Mouse (Mus musculus): Measurements from ENCODE around the gene Gna15. TPM values are rescaled to one million over a fixed set of nuclear protein-coding genes. Genes with fewer than 3 reads are reported as not detected.

Gna15 gene
- total and polyA plus RNA-seq, 2 experiments from 2014 or later, result 1.3 to 1.6 TPM

- Histone ChIP-seq H3K4me1 (ENCODE audit: insufficient read depth) (peaks cover 5% of the 10 kb centered on the region; the same call in 1 of the 2 replicates), H3K9me3 (ENCODE audit: low read length) (no peaks in the 10 kb centered on the region), H3K4me2 (ENCODE audit: low read depth) (no peak overlapping the region), H3K4me3 (ENCODE audit: low read depth, low read length) (no peak overlapping the region), H3K27me3 (ENCODE audit: insufficient read depth, low read length) (no peaks in the 10 kb centered on the region), H3K36me3 (ENCODE audit: insufficient read depth) (peaks cover 49% of the 10 kb centered on the region), H3K9ac (no peak overlapping the region), H3K27ac (ENCODE audit: low read depth, low read length) (no peak overlapping the region)
- WGBS, result 86% methylated on average over 16 of the region's 16 CpGs
- TF ChIP-seq CTCF (IDR thresholded peaks at IDR 0.05; ENCODE audit: low read depth), result no peak
- ATAC-seq, result no peak
- DNase-seq, result no peak
Observed at GRCm38 (mm10) chr10:81467670-81468235, 56.3 kb downstream of the Gna15 start.

GRCm38 (mm10) chr10:81466881-81467280 lies 57.1 kb downstream of the Gna15 start:
- Histone ChIP-seq H3K9ac (no peak overlapping the region), H3K4me2 (ENCODE audit: low read depth) (no peak overlapping the region), H3K4me1 (ENCODE audit: insufficient read depth) (peaks cover 5% of the 10 kb centered on the region; the same call in 1 of the 2 replicates), H3K4me3 (ENCODE audit: low read depth, low read length) (no peak overlapping the region), H3K27me3 (ENCODE audit: insufficient read depth, low read length) (peaks cover 2% of the 10 kb centered on the region; the same call in 1 of the 2 replicates), H3K36me3 (ENCODE audit: insufficient read depth) (peaks cover 53% of the 10 kb centered on the region), H3K9me3 (ENCODE audit: low read length) (no peaks in the 10 kb centered on the region), H3K27ac (ENCODE audit: low read depth, low read length) (no peak overlapping the region)
- DNase-seq (no peak), ATAC-seq (no peak)
- WGBS, result 71% methylated on average over 14 of the region's 14 CpGs
- TF ChIP-seq CTCF (IDR thresholded peaks at IDR 0.05; ENCODE audit: low read depth), result no peak

GRCm38 (mm10) chr10:81466066-81466465 lies 58.0 kb downstream of the Gna15 start:
- no peak overlapping the region for H3K27ac ChIP-seq (ENCODE audit: low read depth, low read length)
- H3K4me1 ChIP-seq (ENCODE audit: insufficient read depth), result peaks cover 5% of the 10 kb centered on the region; the same call in 1 of the 2 replicates
- peaks cover 58% of the 10 kb centered on the region for H3K36me3 ChIP-seq (ENCODE audit: insufficient read depth)
- WGBS, result 92% methylated on average over 2 of the region's 2 CpGs
- peaks cover 6% of the 10 kb centered on the region; the same call in 1 of the 2 replicates for H3K27me3 ChIP-seq (ENCODE audit: insufficient read depth, low read length)
- H3K9me3 ChIP-seq (ENCODE audit: low read length), result no peaks in the 10 kb centered on the region
- no peak overlapping the region for H3K4me3 ChIP-seq (ENCODE audit: low read depth, low read length)
- TF ChIP-seq CTCF (IDR thresholded peaks at IDR 0.05; ENCODE audit: low read depth), result no peak
- H3K4me2 ChIP-seq (ENCODE audit: low read depth), result no peak overlapping the region
- no peak for ATAC-seq
- no peak overlapping the region for H3K9ac ChIP-seq
- no peak for DNase-seq

- Histone ChIP-seq H3K27ac (ENCODE audit: low read depth, low read length) (no peak overlapping the region), H3K4me3 (ENCODE audit: low read depth, low read length) (no peak overlapping the region), H3K36me3 (ENCODE audit: insufficient read depth) (peaks cover 58% of the 10 kb centered on the region), H3K9ac (no peak overlapping the region), H3K27me3 (ENCODE audit: insufficient read depth, low read length) (peaks cover 9% of the 10 kb centered on the region; the same call in 1 of the 2 replicates), H3K4me1 (ENCODE audit: insufficient read depth) (no peaks in the 10 kb centered on the region), H3K9me3 (ENCODE audit: low read length) (no peaks in the 10 kb centered on the region), H3K4me2 (ENCODE audit: low read depth) (no peak overlapping the region)
- no peak for DNase-seq
- ATAC-seq, result no peak
- peak; percentile 10; the same call in 1 of the 2 replicates for TF ChIP-seq CTCF (IDR thresholded peaks at IDR 0.05; ENCODE audit: low read depth)
- WGBS, result 6% methylated on average over 5 of the region's 5 CpGs
Observed at GRCm38 (mm10) chr10:81465265-81465645, 58.8 kb downstream of the Gna15 start.

- WGBS, result 5% methylated on average over 32 of the region's 33 CpGs
- Histone ChIP-seq H3K9ac (no peak overlapping the region), H3K4me2 (ENCODE audit: low read depth) (peak overlapping the region; percentile 37), H3K27ac (ENCODE audit: low read depth, low read length) (no peak overlapping the region), H3K27me3 (ENCODE audit: insufficient read depth, low read length) (peaks cover 9% of the 10 kb centered on the region; the same call in 1 of the 2 replicates), H3K9me3 (ENCODE audit: low read length) (no peaks in the 10 kb centered on the region), H3K36me3 (ENCODE audit: insufficient read depth) (peaks cover 58% of the 10 kb centered on the region), H3K4me1 (ENCODE audit: insufficient read depth) (no peaks in the 10 kb centered on the region), H3K4me3 (ENCODE audit: low read depth, low read length) (no peak overlapping the region)
- no peak for DNase-seq
- no peak for TF ChIP-seq CTCF (IDR thresholded peaks at IDR 0.05; ENCODE audit: low read depth)
- ATAC-seq, result peak; percentile 70
Observed at GRCm38 (mm10) chr10:81464405-81465264, 59.4 kb downstream of the Gna15 start.

GRCm38 (mm10) chr10:81463531-81463930 lies 60.5 kb downstream of the Gna15 start:
- peaks cover 9% of the 10 kb centered on the region; the same call in 1 of the 2 replicates for H3K27me3 ChIP-seq (ENCODE audit: insufficient read depth, low read length)
- no peak overlapping the region for H3K4me3 ChIP-seq (ENCODE audit: low read depth, low read length)
- H3K9me3 ChIP-seq (ENCODE audit: low read length), result no peaks in the 10 kb centered on the region
- H3K36me3 ChIP-seq (ENCODE audit: insufficient read depth), result peaks cover 54% of the 10 kb centered on the region
- TF ChIP-seq CTCF (IDR thresholded peaks at IDR 0.05; ENCODE audit: low read depth), result no peak
- no peaks in the 10 kb centered on the region for H3K4me1 ChIP-seq (ENCODE audit: insufficient read depth)
- ATAC-seq (no peak), DNase-seq (no peak)
- no peak overlapping the region for H3K9ac ChIP-seq
- H3K27ac ChIP-seq (ENCODE audit: low read depth, low read length), result no peak overlapping the region
- H3K4me2 ChIP-seq (ENCODE audit: low read depth), result no peak overlapping the region
- WGBS, result 73% methylated on average over 4 of the region's 4 CpGs

- Histone ChIP-seq H3K36me3 (ENCODE audit: insufficient read depth) (peaks cover 49% of the 10 kb centered on the region), H3K27me3 (ENCODE audit: insufficient read depth, low read length) (peaks cover 9% of the 10 kb centered on the region; the same call in 1 of the 2 replicates), H3K4me2 (ENCODE audit: low read depth) (no peak overlapping the region), H3K9me3 (ENCODE audit: low read length) (no peaks in the 10 kb centered on the region), H3K4me3 (ENCODE audit: low read depth, low read length) (no peak overlapping the region), H3K9ac (no peak overlapping the region), H3K4me1 (ENCODE audit: insufficient read depth) (no peaks in the 10 kb centered on the region), H3K27ac (ENCODE audit: low read depth, low read length) (no peak overlapping the region)
- DNase-seq (no peak), ATAC-seq (no peak)
- no peak for TF ChIP-seq CTCF (IDR thresholded peaks at IDR 0.05; ENCODE audit: low read depth)
- 85% methylated on average over 7 of the region's 7 CpGs for WGBS
Observed at GRCm38 (mm10) chr10:81462917-81463316, 61.1 kb downstream of the Gna15 start.

Measured in forebrain, postnatal 0 days (tissue).